Comparison of ENCODE assay signal across 9 mouse cellular contexts in genomic region chr7:112138509-112139405, GRCm38 (mm10). TPM values are rescaled to one million over a fixed set of nuclear protein-coding genes. Genes with fewer than 3 reads are reported as not detected.
DNase-seq lines count a peak whose midpoint lies in the region; ATAC-seq and TF ChIP-seq lines count a peak whose summit lies in the region.
"Had no signal": no experiment of that assay in that cellular context is flagged by ENCODE, and none has a peak within 500 bp of the region (broad histone marks: within the 10 kb centered on the region; RNA-seq: fewer than 3 reads in every experiment).

No protein-coding gene starts in this region.

- H3K27ac ChIP-seq in stomach, postnatal 0 days (replicated peaks), result peak overlapping the region; percentile 35

- 48% methylated on average over 11 of the region's 11 CpGs for WGBS in stomach, postnatal 0 days

- TF ChIP-seq EP300 in stomach, postnatal 0 days (optimal IDR thresholded peaks at IDR 0.05), result no peak

- no peak overlapping the region for H3K4me2 ChIP-seq in stomach, postnatal 0 days (replicated peaks; ENCODE audit: low read depth)

- no peaks in the 10 kb centered on the region for H3K27me3 ChIP-seq in stomach, postnatal 0 days (ENCODE audit: control insufficient read depth, insufficient read depth, low read length)

- peak; percentile 17; the same call in 1 of the 2 replicates for ATAC-seq in stomach, postnatal 0 days (ENCODE audit: low FRiP score, low TSS enrichment)
- ATAC-seq: activated CD4-positive, CD25-positive, alpha-beta regulatory T cell, adult 4 months; inflammation-experienced regulatory T-cells, adult 6 months had no signal

- H3K4me3 ChIP-seq in stomach, postnatal 0 days (ENCODE audit: low read depth, low read length), result no peak overlapping the region

- DNase-seq in urinary bladder, postnatal 14 days (ENCODE audit: low spot score), result peak; percentile 67
- no peak for DNase-seq in urinary bladder, postnatal 4 days (ENCODE audit: low spot score in 2 of 2)
- peak; percentile 95 for DNase-seq in heart, adult 11 months
- DNase-seq in kidney, adult 8-10 months, result peak; percentile 21 to 46
- DNase-seq in stomach, postnatal 0 days (ENCODE audit: low spot score), result peak; percentile 45
- no peak for DNase-seq in cerebellum, postnatal 36 days
- DNase-seq in embryo, embryonic 9.5 days (ENCODE audit: extremely low spot score), result no peak

- no peaks in the 10 kb centered on the region for H3K36me3 ChIP-seq in stomach, postnatal 0 days (ENCODE audit: control insufficient read depth, insufficient read depth, low read length)

- H3K4me1 ChIP-seq in stomach, postnatal 0 days (replicated peaks; ENCODE audit: control insufficient read depth, insufficient read depth), result peaks cover 5% of the 10 kb centered on the region; the same call in 1 of the 2 replicates

- no peaks in the 10 kb centered on the region for H3K9me3 ChIP-seq in stomach, postnatal 0 days (ENCODE audit: control insufficient read depth, low read length)

- no peak for TF ChIP-seq CTCF in stomach, postnatal 0 days (IDR thresholded peaks at IDR 0.05; ENCODE audit: low read depth)

- no peak overlapping the region for H3K9ac ChIP-seq in stomach, postnatal 0 days (ENCODE audit: low read length)

RNA-seq across cellular contexts. Expression of gene Dkk3, which starts 20.1 kb away (rescaled TPM):
- polyA plus RNA-seq in stomach, postnatal 0 days (2015; fragmentation: Nextera tagmentation; extraction: Ambion mirVana), result 39.1 and 40.0 TPM in 2 replicates

Comparison
In these comparisons a context has a peak if more than half of its experiments do, and no peak if none do; other contexts are left out.
1. DNase-seq: peak in urinary bladder, postnatal 14 days (single experiment), heart, adult 11 months (single experiment), kidney, adult 8-10 months (2 of 2) and stomach, postnatal 0 days (single experiment); none in urinary bladder, postnatal 4 days (0 of 2), cerebellum, postnatal 36 days (0 of 2) and embryo, embryonic 9.5 days (single experiment).